Mouse (Mus musculus): ENCODE results near the gene Cilp2. TPM values are rescaled to one million over a fixed set of nuclear protein-coding genes. Genes with fewer than 3 reads are reported as not detected.

Gene Cilp2
- polyA plus RNA-seq, 1 experiment from 2014 or later = 0.63 TPM

- WGBS = 53% methylated on average over 3 of the region's 3 CpGs
- Histone ChIP-seq H3K36me3 (no peaks in the 10 kb centered on the region), H3K27ac (no peak overlapping the region), H3K4me3 (no peak overlapping the region), H3K9me3 (no peaks in the 10 kb centered on the region), H3K27me3 (ENCODE audit: insufficient read depth, poor library complexity, severe bottlenecking) (peaks cover 89% of the 10 kb centered on the region), H3K4me1 (peaks cover 24% of the 10 kb centered on the region)
- DNase-seq (ENCODE audit: low spot score) = no peak
These were observed 9.5 kb downstream of the Cilp2 start for GRCm38 (mm10) chr8:69877992-69878391.

GRCm38 (mm10) chr8:69877396-69877795 lies 10.1 kb downstream of the Cilp2 start:
- H3K27me3 ChIP-seq (ENCODE audit: insufficient read depth, poor library complexity, severe bottlenecking) = peaks cover 89% of the 10 kb centered on the region
- H3K27ac ChIP-seq = no peak overlapping the region

GRCm38 (mm10) chr8:69876967-69877366 lies 10.5 kb downstream of the Cilp2 start:
- H3K27me3 ChIP-seq (ENCODE audit: insufficient read depth, poor library complexity, severe bottlenecking) = peaks cover 86% of the 10 kb centered on the region
- H3K4me3 ChIP-seq = no peak overlapping the region
- DNase-seq (ENCODE audit: low spot score) = peak; percentile 71
- H3K9me3 ChIP-seq = no peaks in the 10 kb centered on the region
- 71% methylated on average over 10 of the region's 10 CpGs for WGBS
- no peak overlapping the region for H3K27ac ChIP-seq
- H3K4me1 ChIP-seq = peaks cover 14% of the 10 kb centered on the region
- no peaks in the 10 kb centered on the region for H3K36me3 ChIP-seq

More at GRCm38 (mm10) chr8:69877396-69877795, 10.1 kb downstream of the Cilp2 start:
- no peaks in the 10 kb centered on the region for H3K36me3 ChIP-seq
- peaks cover 18% of the 10 kb centered on the region for H3K4me1 ChIP-seq
- 75% methylated on average over 4 of the region's 4 CpGs for WGBS
- no peak overlapping the region for H3K4me3 ChIP-seq
- no peaks in the 10 kb centered on the region for H3K9me3 ChIP-seq
- DNase-seq (ENCODE audit: low spot score) = no peak

GRCm38 (mm10) chr8:69876097-69876496 lies 11.4 kb downstream of the Cilp2 start:
- Histone ChIP-seq H3K27me3 (ENCODE audit: insufficient read depth, poor library complexity, severe bottlenecking) (peaks cover 86% of the 10 kb centered on the region), H3K36me3 (no peaks in the 10 kb centered on the region)
- DNase-seq (ENCODE audit: low spot score) = peak; percentile 70

GRCm38 (mm10) chr8:69874654-69875053 lies 12.8 kb downstream of the Cilp2 start:
- no peaks in the 10 kb centered on the region for H3K36me3 ChIP-seq
- no peaks in the 10 kb centered on the region for H3K9me3 ChIP-seq
- no peaks in the 10 kb centered on the region for H3K4me1 ChIP-seq
- no peak overlapping the region for H3K4me3 ChIP-seq
- no peak for DNase-seq (ENCODE audit: low spot score)
- no peak overlapping the region for H3K27ac ChIP-seq
- peaks cover 83% of the 10 kb centered on the region for H3K27me3 ChIP-seq (ENCODE audit: insufficient read depth, poor library complexity, severe bottlenecking)
- WGBS = 84% methylated on average over 13 of the region's 13 CpGs

More at GRCm38 (mm10) chr8:69876097-69876496, 11.4 kb downstream of the Cilp2 start:
- Histone ChIP-seq H3K4me1 (peaks cover 5% of the 10 kb centered on the region), H3K9me3 (no peaks in the 10 kb centered on the region), H3K27ac (0 out of 2 replicates have a peak overlapping the region, but pooled peaks have one; percentile 0), H3K4me3 (no peak overlapping the region)
- WGBS = 40% methylated on average over 10 of the region's 10 CpGs

GRCm38 (mm10) chr8:69874155-69874554 lies 13.3 kb downstream of the Cilp2 start:
- peak; percentile 73 for DNase-seq (ENCODE audit: low spot score)

GRCm38 (mm10) chr8:69870907-69871306 lies 16.6 kb downstream of the Cilp2 start:
- 78% methylated on average over 6 of the region's 6 CpGs for WGBS
- peaks cover 9% of the 10 kb centered on the region for H3K4me1 ChIP-seq

More at GRCm38 (mm10) chr8:69874155-69874554, 13.3 kb downstream of the Cilp2 start:
- 11% methylated on average over 9 of the region's 9 CpGs for WGBS
- Histone ChIP-seq H3K9me3 (no peaks in the 10 kb centered on the region), H3K4me1 (no peaks in the 10 kb centered on the region), H3K4me3 (no peak overlapping the region), H3K27me3 (ENCODE audit: insufficient read depth, poor library complexity, severe bottlenecking) (peaks cover 78% of the 10 kb centered on the region), H3K27ac (no peak overlapping the region), H3K36me3 (no peaks in the 10 kb centered on the region)

GRCm38 (mm10) chr8:69870003-69870765 lies 17.3 kb downstream of the Cilp2 start:
- H3K4me1 ChIP-seq = peaks cover 9% of the 10 kb centered on the region
- H3K36me3 ChIP-seq = no peaks in the 10 kb centered on the region
- no peak overlapping the region for H3K4me3 ChIP-seq
- 73% methylated on average over 11 of the region's 11 CpGs for WGBS
- no peak overlapping the region for H3K27ac ChIP-seq
- peaks cover 48% of the 10 kb centered on the region for H3K27me3 ChIP-seq (ENCODE audit: insufficient read depth, poor library complexity, severe bottlenecking)
- no peaks in the 10 kb centered on the region for H3K9me3 ChIP-seq
- no peak for DNase-seq (ENCODE audit: low spot score)

More at GRCm38 (mm10) chr8:69870907-69871306, 16.6 kb downstream of the Cilp2 start:
- no peak overlapping the region for H3K4me3 ChIP-seq
- H3K36me3 ChIP-seq = no peaks in the 10 kb centered on the region
- DNase-seq (ENCODE audit: low spot score) = peak; percentile 70
- H3K9me3 ChIP-seq = no peaks in the 10 kb centered on the region
- H3K27me3 ChIP-seq (ENCODE audit: insufficient read depth, poor library complexity, severe bottlenecking) = peaks cover 52% of the 10 kb centered on the region
- H3K27ac ChIP-seq = no peak overlapping the region

GRCm38 (mm10) chr8:69867696-69868326 lies 19.7 kb downstream of the Cilp2 start:
- H3K4me1 ChIP-seq = peaks cover 9% of the 10 kb centered on the region
- H3K4me3 ChIP-seq = no peak overlapping the region
- H3K36me3 ChIP-seq = no peaks in the 10 kb centered on the region
- WGBS = 61% methylated on average over 5 of the region's 5 CpGs
- no peaks in the 10 kb centered on the region for H3K9me3 ChIP-seq
- peaks cover 33% of the 10 kb centered on the region for H3K27me3 ChIP-seq (ENCODE audit: insufficient read depth, poor library complexity, severe bottlenecking)
- H3K27ac ChIP-seq = no peak overlapping the region
- no peak for DNase-seq (ENCODE audit: low spot score)

GRCm38 (mm10) chr8:69864180-69864579 lies 23.3 kb downstream of the Cilp2 start:
- DNase-seq (ENCODE audit: low spot score) = peak; percentile 73
- no peaks in the 10 kb centered on the region for H3K9me3 ChIP-seq
- no peak overlapping the region for H3K27ac ChIP-seq
- WGBS = 67% methylated on average over 5 of the region's 5 CpGs
- H3K27me3 ChIP-seq (ENCODE audit: insufficient read depth, poor library complexity, severe bottlenecking) = peaks cover 6% of the 10 kb centered on the region; the same call in 1 of the 2 replicates
- H3K36me3 ChIP-seq = no peaks in the 10 kb centered on the region
- H3K4me3 ChIP-seq = no peak overlapping the region
- H3K4me1 ChIP-seq = peaks cover 9% of the 10 kb centered on the region

GRCm38 (mm10) chr8:69863387-69864020 lies 24.0 kb downstream of the Cilp2 start:
- Histone ChIP-seq H3K36me3 (no peaks in the 10 kb centered on the region), H3K27ac (no peak overlapping the region), H3K27me3 (ENCODE audit: insufficient read depth, poor library complexity, severe bottlenecking) (peaks cover 6% of the 10 kb centered on the region; the same call in 1 of the 2 replicates), H3K9me3 (no peaks in the 10 kb centered on the region), H3K4me3 (no peak overlapping the region), H3K4me1 (peaks cover 9% of the 10 kb centered on the region)
- no peak for DNase-seq (ENCODE audit: low spot score)
- 71% methylated on average over 5 of the region's 5 CpGs for WGBS

- Histone ChIP-seq H3K27me3 (ENCODE audit: insufficient read depth, poor library complexity, severe bottlenecking) (no peaks in the 10 kb centered on the region), H3K4me3 (no peak overlapping the region), H3K9me3 (no peaks in the 10 kb centered on the region), H3K27ac (no peak overlapping the region), H3K4me1 (no peaks in the 10 kb centered on the region), H3K36me3 (no peaks in the 10 kb centered on the region)
- 55% methylated on average over 2 of the region's 2 CpGs for WGBS
- DNase-seq (ENCODE audit: low spot score) = no peak
These were observed 26.2 kb downstream of the Cilp2 start for GRCm38 (mm10) chr8:69861251-69861650.

- no peaks in the 10 kb centered on the region for H3K9me3 ChIP-seq
- H3K4me1 ChIP-seq = no peaks in the 10 kb centered on the region
- H3K27me3 ChIP-seq (ENCODE audit: insufficient read depth, poor library complexity, severe bottlenecking) = no peaks in the 10 kb centered on the region
- no peak overlapping the region for H3K27ac ChIP-seq
- H3K4me3 ChIP-seq = no peak overlapping the region
- whole genome bisulfite sequencing = 46% methylated on average over 4 of the region's 4 CpGs
- no peaks in the 10 kb centered on the region for H3K36me3 ChIP-seq
- DNase-seq (ENCODE audit: low spot score) = no peak
These were observed 26.7 kb downstream of the Cilp2 start for GRCm38 (mm10) chr8:69860807-69861206.
